Mouse (Mus musculus): ENCODE data around the gene Gja5.
"Not testable (repeated sequence)": the region's sequence is repeated elsewhere in the genome, so short reads cannot be mapped to it uniquely, and the experiment has no call there.

Gja5 gene

GRCm38 (mm10) chr3:97037119-97037518 lies 132.6 kb downstream of the Gja5 start:
- DNase-seq (ENCODE audit: low read depth, low spot score) = no peak

- no peak for DNase-seq (ENCODE audit: low read depth, low spot score)
Measured at GRCm38 (mm10) chr3:97039721-97040120, 135.2 kb downstream of the Gja5 start.

- DNase-seq (ENCODE audit: low read depth, low spot score) = no peak
Measured at GRCm38 (mm10) chr3:97044188-97044587, 139.7 kb downstream of the Gja5 start.

- DNase-seq (ENCODE audit: low read depth, low spot score) = no peak
Measured at GRCm38 (mm10) chr3:97047757-97048156, 143.3 kb downstream of the Gja5 start.

GRCm38 (mm10) chr3:97048360-97048759 lies 143.9 kb downstream of the Gja5 start:
- DNase-seq (ENCODE audit: low read depth, low spot score) = no peak

- no peak for DNase-seq (ENCODE audit: low read depth, low spot score)
Measured at GRCm38 (mm10) chr3:97051264-97051744, 146.8 kb downstream of the Gja5 start.

GRCm38 (mm10) chr3:97052069-97052799 lies 147.7 kb downstream of the Gja5 start:
- no peak for DNase-seq (ENCODE audit: low read depth, low spot score)

- no peak for DNase-seq (ENCODE audit: low read depth, low spot score)
Measured at GRCm38 (mm10) chr3:97058704-97059103, 154.2 kb downstream of the Gja5 start.

- DNase-seq (ENCODE audit: low read depth, low spot score) = no peak
Measured at GRCm38 (mm10) chr3:97060119-97060518, 155.6 kb downstream of the Gja5 start.

GRCm38 (mm10) chr3:97062814-97063213 lies 158.3 kb downstream of the Gja5 start:
- no peak for DNase-seq (ENCODE audit: low read depth, low spot score)

GRCm38 (mm10) chr3:97064046-97064445 lies 159.6 kb downstream of the Gja5 start:
- no peak for DNase-seq (ENCODE audit: low read depth, low spot score)

- not testable (repeated sequence) for DNase-seq (ENCODE audit: low read depth, low spot score)
Measured at GRCm38 (mm10) chr3:97069589-97069988, 165.1 kb downstream of the Gja5 start.

GRCm38 (mm10) chr3:97071916-97072315 lies 167.4 kb downstream of the Gja5 start:
- not testable (repeated sequence) for DNase-seq (ENCODE audit: low read depth, low spot score)

GRCm38 (mm10) chr3:97072361-97072760 lies 167.9 kb downstream of the Gja5 start:
- DNase-seq (ENCODE audit: low read depth, low spot score) = not testable (repeated sequence)

- not testable (repeated sequence) for DNase-seq (ENCODE audit: low read depth, low spot score)
Measured at GRCm38 (mm10) chr3:97075744-97076350, 171.4 kb downstream of the Gja5 start.

- no peak for DNase-seq (ENCODE audit: low read depth, low spot score)
Measured at GRCm38 (mm10) chr3:97076412-97076811, 171.9 kb downstream of the Gja5 start.

GRCm38 (mm10) chr3:97078436-97078835 lies 173.9 kb downstream of the Gja5 start:
- no peak for DNase-seq (ENCODE audit: low read depth, low spot score)

GRCm38 (mm10) chr3:97082156-97082555 lies 177.7 kb downstream of the Gja5 start:
- no peak for DNase-seq (ENCODE audit: low read depth, low spot score)

- DNase-seq (ENCODE audit: low read depth, low spot score) = no peak
Measured at GRCm38 (mm10) chr3:97087326-97087725, 182.8 kb downstream of the Gja5 start.

GRCm38 (mm10) chr3:97088291-97088690 lies 183.8 kb downstream of the Gja5 start:
- DNase-seq (ENCODE audit: low read depth, low spot score) = not testable (repeated sequence)

- not testable (repeated sequence) for DNase-seq (ENCODE audit: low read depth, low spot score)
Measured at GRCm38 (mm10) chr3:97091971-97092370, 187.5 kb downstream of the Gja5 start.

GRCm38 (mm10) chr3:97096664-97097063 lies 192.2 kb downstream of the Gja5 start:
- not testable (repeated sequence) for DNase-seq (ENCODE audit: low read depth, low spot score)

All from retina, postnatal 7 days (tissue).